Mouse (Mus musculus): ENCODE results near the gene Crybb1. TPM values are rescaled to one million over a fixed set of nuclear protein-coding genes. Genes with fewer than 3 reads are reported as not detected.

The Crybb1 gene
- polyA plus RNA-seq, 1 experiment from 2014 or later = not detected

DNA sequence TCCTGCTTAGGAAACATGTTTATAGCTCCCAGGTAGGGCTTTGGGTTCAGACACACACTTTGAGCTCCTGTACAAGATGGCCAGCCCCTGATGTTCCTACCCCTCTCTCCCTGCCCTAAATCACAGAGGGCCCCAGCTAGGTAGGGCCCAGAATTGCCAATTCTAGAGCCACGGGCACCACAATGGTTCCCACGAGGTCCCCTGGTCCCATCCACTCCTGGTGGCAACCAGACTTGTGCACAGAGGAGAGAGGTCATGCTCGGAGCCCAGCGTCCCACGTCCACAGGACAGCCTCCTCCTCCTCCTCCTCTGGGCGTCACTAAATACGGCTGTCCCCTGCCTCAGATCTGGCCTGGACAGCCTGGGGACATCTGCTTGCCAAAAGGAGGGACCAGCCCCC lies 39.3 kb upstream of the Crybb1 start:
- ChIA-PET POLR2A (interaction anchor here (1.2 kb wide), 1 partner anchor 9 kb away, joined by 3 read pairs; no protein-coding TSS in a partner anchor), CTCF (interaction anchor here (1.6 kb wide), 1 partner anchor 11 kb away, joined by 3 read pairs; no protein-coding TSS in a partner anchor)
- peaks cover 5% of the 10 kb centered on the region for H3K27me3 ChIP-seq
- DNase-seq (ENCODE audit: low read depth, low spot score) (no peak), ATAC-seq (no peak)
- in situ Hi-C loops (cut with MboI; ENCODE audit: low pct_unique_long_range_greater_than_20kb) = no loop called here
- no peak for TF ChIP-seq CTCF (IDR thresholded peaks at IDR 0.05)

DNA sequence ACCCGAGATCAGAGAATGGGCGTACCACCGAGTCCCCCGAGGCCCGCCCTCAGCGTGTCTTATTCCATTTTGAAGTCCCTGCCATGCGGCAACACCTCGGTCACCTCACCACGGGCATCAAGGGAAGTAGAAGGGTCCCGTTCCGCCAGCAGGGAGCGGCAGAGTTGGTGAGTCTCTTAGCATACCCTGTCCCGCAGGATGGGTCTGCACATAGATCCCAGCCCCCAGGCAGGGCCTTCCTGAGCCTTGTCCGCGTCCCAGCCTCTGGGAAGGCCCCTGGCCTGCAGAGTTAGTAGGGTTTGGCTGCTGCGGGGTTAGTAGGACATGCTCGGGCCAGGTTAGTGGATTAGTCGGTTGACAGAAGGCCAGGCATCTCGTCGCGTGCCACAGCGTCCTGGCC lies 38.6 kb upstream of the Crybb1 start:
- DNase-seq (ENCODE audit: low read depth, low spot score) = no peak
- CTCF ChIA-PET = no interaction called here
- no peak for TF ChIP-seq CTCF (IDR thresholded peaks at IDR 0.05)
- in situ Hi-C loops (cut with MboI; ENCODE audit: low pct_unique_long_range_greater_than_20kb) = no loop called here
- ATAC-seq = no peak
- POLR2A ChIA-PET = no interaction called here
- peaks cover 10% of the 10 kb centered on the region for H3K27me3 ChIP-seq

DNA sequence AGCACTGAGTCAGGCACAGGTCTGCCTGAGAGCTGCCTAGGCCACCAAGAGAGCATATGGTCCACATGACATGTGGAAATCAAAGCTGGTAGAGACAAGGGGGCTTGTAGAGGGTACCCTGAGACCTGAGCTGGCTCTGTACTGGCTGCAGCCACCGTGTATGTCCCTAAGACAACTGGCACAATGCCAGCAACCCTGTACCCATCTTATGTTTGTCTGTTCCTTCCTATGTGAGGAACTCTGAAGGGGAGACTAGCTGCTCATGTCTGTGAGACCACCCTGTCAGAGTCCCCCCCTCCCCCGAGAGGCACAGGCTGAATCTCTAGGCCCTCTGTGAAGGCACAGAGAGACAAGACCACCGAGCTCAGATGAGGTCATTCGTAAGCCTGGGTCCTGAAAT lies 36.9 kb upstream of the Crybb1 start:
- DNase-seq (ENCODE audit: low read depth, low spot score) = no peak
- in situ Hi-C loops (cut with MboI; ENCODE audit: low pct_unique_long_range_greater_than_20kb) = no loop called here
- ChIA-PET CTCF (interaction anchor here (1.1 kb wide), 1 partner anchor 24 kb away, joined by 3 read pairs; no protein-coding TSS in a partner anchor), POLR2A (interaction anchor here (0.6 kb wide), 1 partner anchor 800 kb away, joined by 4 read pairs; no protein-coding TSS in a partner anchor)
- no peak for ATAC-seq
- TF ChIP-seq CTCF (IDR thresholded peaks at IDR 0.05) = no peak
- H3K27me3 ChIP-seq = peaks cover 16% of the 10 kb centered on the region

DNA sequence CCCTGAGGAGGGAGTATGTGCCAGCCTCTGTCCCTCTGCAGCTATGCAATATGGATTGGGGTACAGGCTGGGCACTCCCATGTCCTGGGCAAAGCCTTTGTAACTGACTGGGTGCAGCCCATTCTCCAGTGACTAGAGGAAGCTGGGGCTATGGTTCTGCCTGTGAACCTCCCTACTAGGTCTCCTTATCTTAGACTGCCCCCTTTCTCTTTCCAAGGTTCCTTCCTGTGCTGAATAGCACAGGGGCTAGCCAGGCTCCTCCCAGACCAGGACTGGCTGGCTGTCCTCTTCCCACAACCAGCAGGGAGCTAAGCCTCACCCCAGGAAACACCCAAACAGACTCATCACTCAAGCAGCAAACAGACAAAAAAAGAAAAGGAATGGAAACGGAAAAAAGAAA lies 36.2 kb upstream of the Crybb1 start:
- CTCF ChIA-PET = interaction anchor here (1.1 kb wide), 2 partner anchors 11 to 23 kb away, joined by 3 read pairs; no protein-coding TSS in a partner anchor
- POLR2A ChIA-PET = no interaction called here
- in situ Hi-C loops (cut with MboI; ENCODE audit: low pct_unique_long_range_greater_than_20kb) = no loop called here
- peaks cover 22% of the 10 kb centered on the region for H3K27me3 ChIP-seq
- ATAC-seq = no peak
- no peak for DNase-seq (ENCODE audit: low read depth, low spot score)
- TF ChIP-seq CTCF (IDR thresholded peaks at IDR 0.05) = no peak

DNA sequence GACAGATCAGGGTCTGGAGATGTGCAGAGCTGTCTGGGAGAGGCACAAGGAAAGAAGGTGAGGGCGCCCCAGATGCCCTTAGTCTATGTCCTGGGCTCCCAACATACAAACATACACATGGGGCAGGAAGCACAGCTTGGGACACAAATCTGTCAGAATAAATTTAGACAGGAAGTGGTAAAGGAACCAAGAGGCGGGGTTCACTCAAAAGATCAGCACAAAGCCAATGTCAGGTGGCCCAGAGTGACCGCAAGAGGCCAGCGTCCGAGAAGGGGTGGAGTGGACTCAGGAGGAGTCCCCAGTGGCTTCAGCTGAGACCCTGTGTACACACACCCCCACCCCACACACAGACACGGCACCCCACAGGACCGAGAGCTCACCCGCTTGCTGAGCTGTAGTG lies 35.4 kb upstream of the Crybb1 start:
- peaks cover 29% of the 10 kb centered on the region for H3K27me3 ChIP-seq
- ATAC-seq (no peak), DNase-seq (ENCODE audit: low read depth, low spot score) (no peak)
- in situ Hi-C loops (cut with MboI; ENCODE audit: low pct_unique_long_range_greater_than_20kb) = no loop called here
- TF ChIP-seq CTCF (IDR thresholded peaks at IDR 0.05) = no peak
- CTCF ChIA-PET = interaction anchor here (1.1 kb wide), 1 partner anchor 10 kb away, joined by 3 read pairs; no protein-coding TSS in a partner anchor
- POLR2A ChIA-PET = no interaction called here

DNA sequence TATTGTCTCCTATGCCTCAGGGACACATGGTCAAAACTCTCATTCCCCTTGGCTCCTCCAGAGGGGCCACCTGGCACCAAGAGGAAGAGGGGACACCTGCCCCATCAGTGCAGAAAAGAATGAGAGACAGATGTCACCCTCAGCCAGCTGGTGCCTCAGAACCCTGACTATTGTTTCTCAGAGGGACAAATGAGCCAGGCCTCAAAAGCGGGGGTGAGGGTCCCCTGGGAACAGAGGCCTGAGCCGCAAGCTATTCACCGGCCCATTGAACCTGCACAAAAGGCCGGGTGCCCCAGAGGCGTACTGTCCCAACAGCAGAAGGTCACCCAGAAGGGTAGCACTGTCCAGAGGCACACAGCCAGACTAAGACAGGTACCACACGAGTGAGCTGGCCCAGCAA lies 30.0 kb upstream of the Crybb1 start:
- in situ Hi-C loops (cut with MboI; ENCODE audit: low pct_unique_long_range_greater_than_20kb) = no loop called here
- no peak for TF ChIP-seq CTCF (IDR thresholded peaks at IDR 0.05)
- POLR2A ChIA-PET = interaction anchor here (1.1 kb wide), 1 partner anchor 10 kb away, joined by 3 read pairs; no protein-coding TSS in a partner anchor
- ATAC-seq (no peak), DNase-seq (ENCODE audit: low read depth, low spot score) (no peak)
- H3K27me3 ChIP-seq = peaks cover 69% of the 10 kb centered on the region
- CTCF ChIA-PET = interaction anchor here (0.9 to 1.2 kb wide), 2 partner anchors 12 to 15 kb away, joined by 3 read pairs; no protein-coding TSS in a partner anchor

DNA sequence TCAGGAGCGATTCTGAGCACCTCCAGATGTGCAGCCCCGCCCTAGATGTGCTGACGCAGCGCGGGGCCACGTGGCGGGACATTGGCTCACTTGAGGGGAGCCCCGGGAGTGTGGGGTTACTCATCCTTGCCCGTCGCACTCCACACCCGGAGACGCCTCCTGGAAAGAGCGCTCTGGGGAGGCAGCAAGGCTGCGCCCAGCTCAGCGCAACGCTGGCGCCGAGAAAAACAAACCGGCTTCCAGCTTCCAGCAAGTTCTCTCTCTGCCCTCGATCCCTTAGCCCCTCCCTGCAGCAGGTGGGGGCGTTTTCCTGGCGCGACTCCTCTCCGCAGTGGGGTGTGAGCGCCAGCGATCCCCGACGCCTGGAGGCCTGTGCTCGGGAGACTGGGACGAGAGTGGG lies 28.3 kb upstream of the Crybb1 start:
- ChIA-PET CTCF (interaction anchor here (1.0 kb wide), 1 partner anchor 12 kb away, joined by 3 read pairs; no protein-coding TSS in a partner anchor), POLR2A (no interaction called here)
- no peak for TF ChIP-seq CTCF (IDR thresholded peaks at IDR 0.05)
- H3K27me3 ChIP-seq = peaks cover 66% of the 10 kb centered on the region
- ATAC-seq (no peak), DNase-seq (ENCODE audit: low read depth, low spot score) (no peak)
- in situ Hi-C loops (cut with MboI; ENCODE audit: low pct_unique_long_range_greater_than_20kb) = no loop called here

DNA sequence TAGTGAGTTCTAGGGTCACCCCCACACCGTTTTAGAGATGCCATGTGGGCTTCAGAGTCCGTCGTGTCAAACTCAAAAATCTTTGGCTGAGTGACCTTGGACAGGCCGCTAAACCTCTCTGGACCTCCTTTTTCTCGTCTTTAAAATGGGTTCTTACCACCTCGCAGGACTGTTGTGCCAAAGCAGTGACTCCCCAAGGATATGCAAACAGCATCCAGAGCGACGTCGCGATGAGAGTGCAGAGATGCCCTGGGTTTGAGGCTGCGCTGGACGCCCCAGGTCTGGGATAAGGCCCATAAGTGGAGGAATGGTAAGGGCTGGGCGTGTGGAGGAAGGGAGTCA lies 27.7 kb upstream of the Crybb1 start:
- no peak for ATAC-seq
- H3K27me3 ChIP-seq = peaks cover 66% of the 10 kb centered on the region
- no peak for DNase-seq (ENCODE audit: low read depth, low spot score)
- in situ Hi-C loops (cut with MboI; ENCODE audit: low pct_unique_long_range_greater_than_20kb) = no loop called here
- ChIA-PET POLR2A (no interaction called here), CTCF (interaction anchor here (1.0 kb wide), 1 partner anchor 12 kb away, joined by 3 read pairs; no protein-coding TSS in a partner anchor)
- TF ChIP-seq CTCF (IDR thresholded peaks at IDR 0.05) = no peak

DNA sequence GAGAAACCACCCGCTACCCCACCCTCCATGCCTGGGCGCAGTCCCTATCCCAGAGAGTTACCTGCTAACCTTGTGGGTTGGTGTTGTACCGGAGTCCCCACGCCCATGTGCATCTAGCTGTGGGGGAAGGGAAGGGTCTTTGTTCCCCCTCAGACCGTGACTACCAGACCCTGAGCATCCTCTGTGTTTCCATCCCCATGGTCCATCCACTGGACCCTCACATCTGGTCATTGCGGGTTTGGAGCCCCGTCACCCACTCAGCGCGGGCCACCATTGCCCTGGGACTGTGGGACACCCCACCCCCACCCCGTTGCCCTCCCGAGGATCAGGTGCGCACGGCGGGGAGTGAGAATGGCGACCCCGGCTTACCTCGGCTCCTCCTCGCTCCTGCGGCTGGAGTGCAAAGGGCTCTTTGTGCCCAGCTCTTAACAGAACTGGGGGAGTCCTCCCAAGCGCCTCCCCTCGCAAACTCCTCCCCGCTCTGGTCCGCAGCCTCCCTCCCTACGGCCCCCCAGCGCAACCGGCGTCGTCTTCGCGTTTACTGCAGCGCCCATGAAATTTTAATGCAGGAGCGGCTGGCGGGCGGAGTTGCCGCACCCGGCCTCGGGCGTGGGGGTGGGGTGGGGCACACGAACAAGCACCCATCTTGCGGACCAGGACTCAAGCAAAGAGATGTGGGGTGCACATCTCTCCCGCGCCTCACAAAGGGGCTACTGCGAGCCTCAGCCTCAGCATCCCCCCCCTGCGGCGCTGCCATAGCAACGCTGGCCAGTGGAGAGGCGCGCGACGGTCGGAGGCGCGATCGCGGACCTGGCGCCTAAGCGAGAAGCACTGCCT lies 27.2 kb upstream of the Crybb1 start:
- DNase-seq (ENCODE audit: low read depth, low spot score) (no peak), ATAC-seq (no peak)
- TF ChIP-seq CTCF (IDR thresholded peaks at IDR 0.05) = no peak
- peaks cover 63% of the 10 kb centered on the region for H3K27me3 ChIP-seq
- in situ Hi-C loops (cut with MboI; ENCODE audit: low pct_unique_long_range_greater_than_20kb) = no loop called here
- POLR2A ChIA-PET = no interaction called here
- CTCF ChIA-PET = interaction anchor here (1.0 kb wide), 1 partner anchor 13 kb away, joined by 3 read pairs; no protein-coding TSS in a partner anchor

DNA sequence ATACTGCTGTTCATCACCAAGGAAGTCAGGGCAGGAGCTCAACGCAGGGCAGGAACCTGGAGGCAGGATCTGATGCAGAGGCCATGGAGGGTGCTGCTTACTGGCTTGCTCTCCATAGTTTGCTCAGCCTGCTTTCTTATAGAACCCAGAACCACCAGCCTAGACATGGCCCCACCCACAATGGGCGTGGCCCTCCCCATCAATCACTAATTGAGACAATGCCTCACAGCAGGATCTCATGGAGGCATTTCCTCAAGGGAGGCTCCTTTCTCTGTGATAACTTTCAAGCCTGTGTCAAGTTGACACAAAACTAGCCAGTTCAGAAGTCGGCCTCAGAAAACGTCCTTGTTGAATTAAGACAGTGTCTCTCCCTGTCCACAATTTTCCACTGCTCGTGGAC lies 19.8 kb upstream of the Crybb1 start:
- CTCF ChIA-PET = no interaction called here
- in situ Hi-C loops (cut with MboI; ENCODE audit: low pct_unique_long_range_greater_than_20kb) = no loop called here
- POLR2A ChIA-PET = no interaction called here
- ATAC-seq = no peak
- no peak for TF ChIP-seq CTCF (IDR thresholded peaks at IDR 0.05)
- peaks cover 12% of the 10 kb centered on the region for H3K27me3 ChIP-seq
- DNase-seq (ENCODE audit: low read depth, low spot score) = no peak

DNA sequence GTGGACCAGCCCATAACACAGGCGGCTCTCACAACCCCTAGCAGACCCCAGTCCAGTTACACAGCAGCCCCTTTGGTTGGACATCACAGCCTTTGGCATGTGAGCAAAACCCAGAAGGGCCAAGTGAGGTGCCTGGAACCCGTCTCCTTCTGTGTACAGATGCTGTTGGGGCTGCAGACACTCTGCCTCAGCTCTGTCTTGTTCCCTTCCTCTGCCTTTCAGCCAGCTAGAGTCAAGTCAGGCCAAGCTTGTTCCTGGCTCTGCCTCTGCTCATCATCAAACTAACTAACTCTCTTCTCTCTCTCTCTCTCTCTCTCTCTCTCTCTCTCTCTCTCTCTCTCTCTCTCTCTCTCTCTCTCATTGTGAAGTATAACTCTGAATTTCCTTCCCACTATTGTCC lies 19.0 kb upstream of the Crybb1 start:
- ChIA-PET CTCF (no interaction called here), POLR2A (no interaction called here)
- in situ Hi-C loops (cut with MboI; ENCODE audit: low pct_unique_long_range_greater_than_20kb) = no loop called here
- ATAC-seq = no peak
- H3K27me3 ChIP-seq = peaks cover 11% of the 10 kb centered on the region
- DNase-seq (ENCODE audit: low read depth, low spot score) = no peak
- TF ChIP-seq CTCF (IDR thresholded peaks at IDR 0.05) = no peak

Data from Patski (cell line).